Mouse (Mus musculus): ENCODE data around the gene Ndufaf4.

DNA sequence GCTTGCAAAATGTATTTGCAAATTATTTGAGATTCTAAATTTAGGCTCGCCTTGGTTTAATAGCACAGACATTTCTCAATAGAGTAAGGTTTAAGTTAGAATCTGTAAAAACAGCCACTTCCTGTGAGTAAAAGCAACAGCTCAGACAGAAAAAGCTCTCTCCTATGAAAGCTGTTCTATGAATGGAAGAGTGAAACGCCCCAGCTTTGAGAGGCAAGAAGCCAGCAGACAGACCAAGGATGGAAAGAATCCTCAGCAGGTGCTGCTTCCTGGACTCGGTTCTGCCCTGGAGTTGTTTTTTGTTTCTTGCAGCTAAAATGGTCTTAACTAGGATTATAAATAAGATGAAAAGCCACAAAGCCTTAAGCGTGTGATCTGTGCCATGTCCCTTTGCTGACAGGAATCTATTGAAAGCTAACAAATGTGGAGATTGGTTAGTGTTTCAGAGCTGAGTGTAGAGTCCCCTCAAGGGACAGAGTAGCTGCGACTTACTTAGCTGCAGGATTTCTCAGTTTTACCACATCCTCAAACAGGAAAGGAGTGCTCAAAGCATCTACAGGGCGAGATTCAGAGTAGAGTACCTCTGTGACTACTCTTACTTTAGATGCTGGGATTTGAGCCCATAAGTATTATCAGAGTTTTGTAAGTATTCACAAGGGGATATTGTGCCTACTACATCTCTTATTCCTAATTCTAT is 45.0 kb downstream of the Ndufaf4 start:
- TF ChIP-seq POLR2A (IDR thresholded peaks at IDR 0.05; ENCODE audit: control insufficient read depth, low read depth, low read length) (no peak), CTCF (IDR thresholded peaks at IDR 0.05; ENCODE audit: control insufficient read depth, insufficient read depth, insufficient replicate concordance, low read depth, low read length) (no peak)

Data from testis, adult 2 months (tissue).